Comparison of ENCODE assay signal across 10 mouse cellular contexts in genomic region chr8:26308121-26308641, GRCm38 (mm10).
DNase-seq lines count a peak whose midpoint lies in the region; ATAC-seq lines count a peak whose summit lies in the region.
"Had no signal": no experiment of that assay in that cellular context is flagged by ENCODE, and none has a peak within 500 bp of the region (broad histone marks: within the 10 kb centered on the region; RNA-seq: fewer than 3 reads in every experiment).

No protein-coding gene starts in this region.

- H3K4me1 ChIP-seq in kidney, embryonic 15.5 days: peaks cover 26% of the 10 kb centered on the region

- H3K27ac ChIP-seq in kidney, embryonic 15.5 days: no peak overlapping the region
- H3K27ac ChIP-seq: forebrain, embryonic 15.5 days; midbrain, embryonic 15.5 days had no signal

- H3K4me2 ChIP-seq in kidney, embryonic 15.5 days: peak overlapping the region; percentile 24
- H3K4me2 ChIP-seq: forebrain, embryonic 15.5 days; midbrain, embryonic 15.5 days had no signal

- WGBS in kidney, embryonic 15.5 days: 17% methylated on average over 15 of the region's 15 CpGs

- H3K27me3 ChIP-seq in kidney, embryonic 15.5 days: peaks cover 10% of the 10 kb centered on the region; the same call in 1 of the 2 replicates
- H3K27me3 ChIP-seq: forebrain, embryonic 15.5 days; midbrain, embryonic 15.5 days had no signal

- no peaks in the 10 kb centered on the region for H3K9me3 ChIP-seq in kidney, embryonic 15.5 days (replicated peaks)
- H3K9me3 ChIP-seq: forebrain, embryonic 15.5 days; midbrain, embryonic 15.5 days had no signal

- H3K36me3 ChIP-seq in kidney, embryonic 15.5 days: no peaks in the 10 kb centered on the region
- H3K36me3 ChIP-seq: forebrain, embryonic 15.5 days; midbrain, embryonic 15.5 days had no signal

- DNase-seq in kidney, postnatal 25 days: no peak
- peak; percentile 72 for DNase-seq in embryo, embryonic 10 days (ENCODE audit: low spot score)
- DNase-seq in embryo, embryonic 11 days: peak; percentile 68
- peak; percentile 46 for DNase-seq in hindlimb bud, embryonic 11.5 days (ENCODE audit: extremely low spot score, low read depth, low spot score)
- no peak for DNase-seq in natural killer cell, adult 2 months (ENCODE audit: low spot score in 2 of 2)
- DNase-seq in gastrocnemius, postnatal 25 days: no peak
- DNase-seq: kidney, postnatal 36 days had no signal

- no peak overlapping the region for H3K4me3 ChIP-seq in kidney, embryonic 15.5 days (replicated peaks)
- H3K4me3 ChIP-seq: forebrain, embryonic 15.5 days; midbrain, embryonic 15.5 days had no signal

- no peak overlapping the region for H3K9ac ChIP-seq in kidney, embryonic 15.5 days
- H3K9ac ChIP-seq: forebrain, embryonic 15.5 days; midbrain, embryonic 15.5 days had no signal

- no peak for ATAC-seq in kidney, embryonic 15.5 days (replicated peaks; ENCODE audit: low FRiP score)
- ATAC-seq: forebrain, embryonic 15.5 days; midbrain, embryonic 15.5 days had no signal

Comparison
In these comparisons a context has a peak if more than half of its experiments do, and no peak if none do; other contexts are left out.
1. DNase-seq: peak in embryo, embryonic 10 days (single experiment), embryo, embryonic 11 days (single experiment) and hindlimb bud, embryonic 11.5 days (single experiment); none in kidney, postnatal 25 days (0 of 2), natural killer cell, adult 2 months (0 of 2) and gastrocnemius, postnatal 25 days (single experiment).